Mouse (Mus musculus) fibroblast of lung, adult 2 months (primary cell): ENCODE results near the gene Kcne2.

Experiments
- DNase-seq: peaks from one replicate; pipeline ENCODE4 v3.0.0-alpha.2; 2011; ENCODE audit warnings: low read depth

Gene Kcne2

DNA sequence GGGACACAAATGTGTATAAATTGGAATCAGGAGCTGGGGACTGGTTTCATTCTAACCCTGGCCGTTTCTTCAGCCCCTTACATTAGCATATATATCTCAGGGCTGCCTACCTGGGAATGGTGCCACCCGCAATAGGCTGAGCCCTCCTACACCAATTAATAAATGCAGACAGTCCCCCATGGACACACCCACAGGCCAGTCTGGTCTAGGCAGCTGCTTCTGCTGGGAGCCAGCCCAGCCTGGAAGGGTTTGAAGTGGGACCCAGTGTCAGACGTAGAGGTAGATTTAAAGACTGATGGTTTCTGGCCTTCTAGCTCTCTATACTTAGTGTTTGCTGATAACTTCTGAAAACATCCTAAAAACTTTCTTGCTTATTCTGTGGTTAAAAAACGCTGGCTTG, 16.9 kb downstream of the Kcne2 start:
- DNase-seq, result no peak

DNA sequence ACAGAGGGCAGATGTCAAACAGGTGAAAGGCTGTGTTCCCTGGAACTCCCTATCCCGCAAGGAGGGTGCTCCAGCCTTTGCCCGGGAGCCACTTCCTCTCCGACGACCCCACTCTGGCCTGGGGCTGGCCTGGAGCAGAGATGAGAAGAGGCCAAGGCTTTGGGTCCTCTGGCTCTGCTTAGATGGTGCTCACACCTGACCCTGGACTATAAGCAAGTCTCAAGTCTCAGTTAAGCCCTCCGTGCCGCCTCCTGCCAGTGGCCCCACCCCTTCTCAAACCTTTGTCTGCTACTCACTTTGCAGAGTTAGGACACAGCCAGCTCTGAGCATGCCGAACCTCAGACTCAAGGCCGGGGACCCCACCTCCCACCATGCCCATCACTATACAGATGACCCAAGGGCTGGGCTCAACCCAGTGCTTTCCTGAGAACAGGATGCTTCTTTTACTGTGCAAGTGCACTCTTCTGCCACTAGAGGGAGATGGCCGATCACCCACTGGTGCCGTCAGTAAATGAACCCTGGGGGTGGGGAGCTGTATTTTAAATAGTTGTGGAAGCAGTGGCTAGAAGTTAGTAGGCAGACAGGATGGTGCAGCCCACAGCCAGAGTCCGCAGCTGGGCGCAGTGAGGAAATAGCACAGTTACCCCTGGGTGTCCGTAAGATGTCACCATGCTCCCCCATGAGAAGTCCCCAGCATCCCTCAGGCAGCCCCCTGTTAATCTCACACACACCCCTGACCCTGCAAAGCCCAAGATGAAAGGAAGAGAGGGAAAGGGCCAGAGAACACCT, 22.0 kb downstream of the Kcne2 start:
- DNase-seq, result peak; percentile 6

DNA sequence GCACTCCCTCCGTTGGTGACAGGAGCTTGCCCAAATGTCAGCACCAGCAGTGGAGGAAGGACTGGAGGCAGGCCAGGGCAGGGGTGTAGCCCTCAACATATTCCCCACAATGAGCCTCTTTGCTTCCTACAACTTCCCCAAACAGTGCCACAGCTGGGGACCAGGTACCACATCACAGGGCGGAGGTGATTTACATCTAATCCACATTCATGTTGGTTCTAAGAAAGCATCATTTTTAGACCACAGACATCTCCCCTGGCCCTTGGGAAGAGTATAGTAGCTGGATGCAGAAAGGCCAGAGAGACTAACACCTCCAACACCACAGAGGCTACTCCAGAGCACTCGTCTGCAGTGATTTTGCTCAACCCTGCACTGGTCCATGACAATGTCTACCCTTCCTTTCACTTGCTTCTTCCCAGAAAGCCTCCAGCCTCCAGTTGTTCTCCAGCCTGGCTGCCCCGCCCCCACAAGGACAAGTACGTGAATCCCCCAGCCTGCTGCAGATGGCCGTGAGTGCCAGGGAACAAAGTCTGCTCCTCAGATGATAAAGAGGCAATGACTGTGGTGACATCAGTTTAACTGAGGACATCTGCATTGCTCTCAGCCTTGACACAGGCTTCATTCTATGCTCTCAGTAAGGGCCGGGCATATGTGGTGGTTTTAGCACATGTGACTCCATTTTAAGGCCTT, 24.0 kb downstream of the Kcne2 start:
- no peak for DNase-seq

- no peak for DNase-seq
These were observed 27.3 kb downstream of the Kcne2 start for GRCm38 (mm10) chr16:92319353-92320109.

GRCm38 (mm10) chr16:92320361-92320760, 28.2 kb downstream of the Kcne2 start:
- no peak for DNase-seq

GRCm38 (mm10) chr16:92321341-92321740, 29.2 kb downstream of the Kcne2 start, which contains the start of gene Fam243:
Gene Fam243, minus strand, starts transcription at chr16:92321441.
- no peak for DNase-seq

DNA sequence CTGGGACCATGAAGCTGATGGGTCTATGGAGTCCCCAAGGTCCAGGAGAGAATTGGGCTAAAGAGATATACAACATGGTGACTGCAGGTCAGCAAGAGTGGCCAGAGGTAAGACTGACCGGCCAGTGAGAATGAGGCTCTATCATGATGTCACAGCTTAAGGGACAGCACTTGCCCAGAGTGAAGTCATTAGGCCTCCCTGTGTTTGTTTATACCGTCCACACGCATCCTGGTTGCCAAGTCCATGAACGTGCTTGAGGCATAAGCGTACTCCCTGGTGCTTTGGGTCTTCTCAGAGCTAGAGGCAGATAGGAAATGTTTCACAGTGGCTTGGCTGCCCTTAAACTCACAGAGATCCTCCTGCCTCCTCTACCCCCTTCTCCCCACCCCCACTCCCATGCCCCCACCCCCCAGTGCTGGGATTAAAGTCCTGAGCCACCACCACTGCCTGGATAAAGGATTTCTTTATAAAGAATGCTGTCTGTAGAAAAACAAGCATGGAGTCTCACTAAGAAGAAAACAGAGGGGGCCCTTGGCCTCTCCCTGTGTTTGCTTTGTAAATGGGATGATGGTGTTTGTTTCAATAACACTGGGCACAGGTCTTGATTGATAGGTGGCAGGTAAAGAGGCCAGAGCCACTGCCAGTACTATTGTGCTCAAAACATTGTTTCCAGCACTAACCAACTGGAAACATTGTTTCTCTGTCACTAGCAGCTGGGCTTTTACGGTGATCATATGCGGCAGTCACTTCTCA, 32.3 kb downstream of the Kcne2 start:
- no peak for DNase-seq

GRCm38 (mm10) chr16:92325062-92325406, 32.8 kb downstream of the Kcne2 start:
- DNase-seq, result no peak

GRCm38 (mm10) chr16:92327911-92328310, 35.7 kb downstream of the Kcne2 start:
- no peak for DNase-seq

DNA sequence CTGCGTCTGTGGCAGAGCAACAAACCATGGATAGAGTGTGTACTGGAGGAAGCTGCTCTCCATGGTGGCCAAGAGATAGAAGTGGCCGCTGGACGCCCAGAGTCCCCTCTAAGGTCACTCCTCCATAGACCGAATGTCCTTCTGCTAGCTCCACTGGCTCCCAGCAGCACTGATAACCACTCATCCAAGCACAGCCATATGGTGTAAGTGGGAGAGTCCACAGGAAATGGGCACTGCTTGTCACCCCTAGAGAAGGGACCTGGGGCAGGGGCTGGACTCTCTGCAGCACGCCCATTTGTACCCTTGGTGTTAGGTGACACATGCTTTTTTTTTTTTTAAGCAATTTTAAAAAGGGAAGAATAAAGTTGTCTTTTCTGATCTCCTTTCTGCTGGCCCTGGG, 38.8 kb downstream of the Kcne2 start:
- DNase-seq, result no peak

GRCm38 (mm10) chr16:92334600-92334999, 42.4 kb downstream of the Kcne2 start:
- DNase-seq, result no peak

GRCm38 (mm10) chr16:92336280-92336679, 44.1 kb downstream of the Kcne2 start:
- DNase-seq, result peak; percentile 43

DNA sequence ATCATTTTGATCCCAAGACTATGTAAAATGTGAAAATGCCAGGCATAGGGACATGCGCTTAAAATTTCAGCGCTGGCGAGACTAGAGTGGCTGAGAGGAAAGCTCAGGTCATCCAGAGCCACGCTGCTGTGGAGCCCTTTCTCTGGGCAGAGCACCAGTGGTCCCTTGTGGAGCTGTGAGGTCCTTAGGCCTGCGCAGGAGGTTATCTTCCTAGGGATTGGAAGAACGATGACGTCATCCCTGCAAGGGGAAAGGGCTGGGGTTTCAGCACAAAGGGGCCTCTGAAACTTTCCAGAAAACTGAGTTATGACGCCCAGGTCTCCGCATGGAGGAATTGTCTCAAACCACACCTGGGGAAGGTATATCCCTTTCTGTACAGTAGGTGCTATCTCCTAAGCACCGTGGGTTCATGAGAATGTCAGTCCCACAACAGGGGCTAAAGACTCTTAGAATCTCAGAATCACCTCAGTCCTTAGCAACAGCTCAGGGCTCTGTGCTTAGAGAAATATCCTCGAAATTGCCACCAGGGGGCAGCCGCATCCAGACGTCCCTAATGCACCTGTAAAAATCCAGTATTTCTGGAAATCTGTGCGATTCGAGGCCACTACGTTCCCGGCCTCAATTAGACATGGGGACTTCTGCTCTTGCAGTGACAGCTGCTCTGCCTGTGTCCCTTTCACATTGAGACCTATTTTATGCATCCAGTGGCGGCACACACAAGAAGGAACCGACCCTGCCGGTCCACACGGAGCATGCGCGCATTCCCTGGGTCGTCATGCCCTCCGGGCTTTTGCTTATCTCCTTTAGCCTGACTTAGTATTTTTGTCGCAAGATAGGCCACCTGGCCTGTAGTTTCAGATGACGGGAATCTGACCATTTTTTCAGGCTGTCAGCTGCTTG, 48.7 kb downstream of the Kcne2 start:
- peak; percentile 27 for DNase-seq

GRCm38 (mm10) chr16:92345177-92345576, 53.0 kb downstream of the Kcne2 start:
- no peak for DNase-seq

GRCm38 (mm10) chr16:92346297-92346916, 54.2 kb downstream of the Kcne2 start:
- no peak for DNase-seq
